Mouse (Mus musculus) v-Abl transformed pro-B cells (cell line): Measurements from ENCODE around the gene Frmd4b.

Source experiments
- in situ Hi-C, 2 experiments: fragments of 400-800 bp; cut with MboI; formaldehyde crosslinking; loops; one replicate each; pipeline ENCODE4 v1.15.1; 2025; ENCODE audit not compliant: unreplicated experiment in 2 of 2

Gene Frmd4b

GRCm38 (mm10) chr6:97580479-97581030, 36.8 kb downstream of the Frmd4b start:
- in situ Hi-C loops = no loop called here

- in situ Hi-C loops = no loop called here
Observed at GRCm38 (mm10) chr6:97579704-97580103, 37.6 kb downstream of the Frmd4b start.

- in situ Hi-C loops = no loop called here
Observed at GRCm38 (mm10) chr6:97578210-97578609, 39.1 kb downstream of the Frmd4b start.

GRCm38 (mm10) chr6:97577349-97577748, 40.0 kb downstream of the Frmd4b start:
- in situ Hi-C loops = no loop called here

- in situ Hi-C loops = no loop called here
Observed at GRCm38 (mm10) chr6:97576565-97577346, 40.6 kb downstream of the Frmd4b start.

GRCm38 (mm10) chr6:97576096-97576495, 41.2 kb downstream of the Frmd4b start:
- in situ Hi-C loops = no loop called here

- in situ Hi-C loops = no loop called here
Observed at GRCm38 (mm10) chr6:97574973-97575372, 42.4 kb downstream of the Frmd4b start.

- in situ Hi-C loops = no loop called here
Observed at GRCm38 (mm10) chr6:97572226-97572625, 45.1 kb downstream of the Frmd4b start.

- in situ Hi-C loops = no loop called here
Observed at GRCm38 (mm10) chr6:97568538-97568937, 48.8 kb downstream of the Frmd4b start.

GRCm38 (mm10) chr6:97566746-97567145, 50.6 kb downstream of the Frmd4b start:
- in situ Hi-C loops = no loop called here

- in situ Hi-C loops = no loop called here
Observed at GRCm38 (mm10) chr6:97557147-97557546, 60.2 kb downstream of the Frmd4b start.

- in situ Hi-C loops = no loop called here
Observed at GRCm38 (mm10) chr6:97555637-97556036, 61.7 kb downstream of the Frmd4b start.

- in situ Hi-C loops = no loop called here
Observed at GRCm38 (mm10) chr6:97553431-97553830, 63.9 kb downstream of the Frmd4b start.

GRCm38 (mm10) chr6:97552573-97552972, 64.8 kb downstream of the Frmd4b start:
- in situ Hi-C loops = no loop called here

- in situ Hi-C loops = no loop called here
Observed at GRCm38 (mm10) chr6:97551884-97552283, 65.5 kb downstream of the Frmd4b start.

- in situ Hi-C loops = no loop called here
Observed at GRCm38 (mm10) chr6:97551161-97551560, 66.2 kb downstream of the Frmd4b start.

- in situ Hi-C loops = no loop called here
Observed at GRCm38 (mm10) chr6:97540458-97540857, 76.9 kb downstream of the Frmd4b start.

GRCm38 (mm10) chr6:97535763-97536445, 81.4 kb downstream of the Frmd4b start:
- in situ Hi-C loops = no loop called here

GRCm38 (mm10) chr6:97531043-97531442, 86.3 kb downstream of the Frmd4b start:
- in situ Hi-C loops = no loop called here

GRCm38 (mm10) chr6:97528961-97529680, 88.2 kb downstream of the Frmd4b start:
- in situ Hi-C loops = loop anchor here in 1 of 2 experiments (10.0 kb wide), 1 partner anchor 384 kb away; the partner anchor contains the start of gene Eogt

GRCm38 (mm10) chr6:97526092-97526491, 91.2 kb downstream of the Frmd4b start:
- in situ Hi-C loops = loop anchor here in 1 of 2 experiments (10.0 kb wide), 1 partner anchor 381 kb away; the partner anchor contains the start of gene Eogt
